Mouse (Mus musculus): ENCODE data around the gene Atp6v0a2.

Atp6v0a2 gene

DNA sequence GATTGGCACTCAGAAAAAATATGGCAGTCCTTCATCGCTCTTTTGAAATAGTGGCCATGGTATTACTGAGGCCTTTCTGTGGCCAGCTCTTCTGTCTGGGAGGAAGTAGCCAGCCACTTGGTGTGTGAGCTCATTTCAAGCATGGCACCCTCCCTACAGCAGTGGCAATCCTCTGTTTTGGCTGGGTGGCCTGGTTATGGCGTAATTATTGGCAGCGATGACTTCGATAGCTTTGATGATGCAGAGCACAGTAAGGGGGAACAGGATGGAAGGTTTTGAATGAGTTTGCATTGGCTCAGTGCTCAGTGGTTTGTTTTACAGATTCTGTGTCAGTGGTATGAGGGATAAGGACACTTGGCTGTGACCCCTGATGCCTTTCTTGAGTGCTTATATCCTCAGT lies 8.3 kb downstream of the Atp6v0a2 start:
- no peak for DNase-seq (ENCODE audit: low read depth, low spot score)

DNA sequence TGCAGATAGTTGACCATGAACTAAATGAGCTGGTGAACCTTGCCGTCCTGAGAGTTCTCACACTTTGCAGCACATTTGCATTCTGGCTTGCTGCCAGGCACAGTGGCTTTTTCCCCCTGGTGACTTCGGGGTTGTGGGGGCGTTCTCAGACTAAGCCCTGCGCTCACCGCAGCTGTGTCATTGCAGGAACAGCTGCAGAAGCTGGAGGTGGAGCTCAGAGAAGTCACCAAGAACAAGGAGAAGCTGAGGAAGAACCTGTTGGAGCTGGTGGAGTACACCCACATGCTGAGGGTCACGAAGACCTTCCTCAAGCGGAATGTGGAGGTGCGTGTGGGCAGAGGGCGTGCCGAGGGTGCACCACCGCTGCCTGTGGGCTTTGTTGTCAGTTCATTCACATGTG lies 8.9 kb downstream of the Atp6v0a2 start:
- peak; percentile 55 for DNase-seq (ENCODE audit: low read depth, low spot score)

DNA sequence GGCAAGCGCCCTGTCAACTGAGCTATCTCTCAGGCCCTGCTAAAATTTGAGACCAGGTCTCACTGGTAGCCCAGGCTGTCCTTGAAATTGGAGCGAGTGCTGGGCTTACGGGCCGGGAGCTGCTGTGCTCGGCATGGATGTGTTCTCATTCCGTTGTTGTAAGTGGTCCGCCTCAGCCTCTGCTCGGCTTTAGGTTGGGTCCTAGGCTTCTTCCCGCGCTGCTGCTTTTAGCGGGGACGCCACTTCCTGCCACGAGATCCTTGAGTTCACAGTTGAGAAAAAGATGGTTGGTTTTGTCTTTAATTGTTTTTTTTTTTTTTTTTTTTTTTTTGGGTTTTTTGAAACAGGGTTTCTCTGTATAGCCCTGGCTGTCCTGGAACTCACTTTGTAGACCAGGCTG lies 9.5 kb downstream of the Atp6v0a2 start:
- DNase-seq (ENCODE audit: low read depth, low spot score), result no peak

DNA sequence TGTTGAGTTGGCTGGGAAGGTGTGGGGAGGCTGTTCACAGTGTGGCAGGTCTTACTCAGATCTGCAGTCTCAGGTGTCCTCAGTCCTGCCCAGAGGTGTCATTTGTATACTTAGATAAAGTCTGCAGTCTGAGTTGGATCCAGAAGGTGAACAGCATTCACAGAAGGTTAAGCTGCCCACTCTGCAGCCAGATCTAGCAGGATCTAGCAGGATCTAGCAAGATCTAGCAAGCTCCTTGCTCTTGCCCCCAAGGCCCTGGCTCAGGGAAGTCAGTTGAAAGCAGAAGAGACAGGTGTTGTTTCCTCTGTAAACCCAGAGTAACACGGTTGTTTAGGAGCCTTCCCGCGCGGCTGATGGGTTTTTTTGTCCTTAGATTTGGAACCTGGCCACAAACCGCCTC lies 85.4 kb downstream of the Atp6v0a2 start:
- no peak for DNase-seq (ENCODE audit: low read depth, low spot score)

DNA sequence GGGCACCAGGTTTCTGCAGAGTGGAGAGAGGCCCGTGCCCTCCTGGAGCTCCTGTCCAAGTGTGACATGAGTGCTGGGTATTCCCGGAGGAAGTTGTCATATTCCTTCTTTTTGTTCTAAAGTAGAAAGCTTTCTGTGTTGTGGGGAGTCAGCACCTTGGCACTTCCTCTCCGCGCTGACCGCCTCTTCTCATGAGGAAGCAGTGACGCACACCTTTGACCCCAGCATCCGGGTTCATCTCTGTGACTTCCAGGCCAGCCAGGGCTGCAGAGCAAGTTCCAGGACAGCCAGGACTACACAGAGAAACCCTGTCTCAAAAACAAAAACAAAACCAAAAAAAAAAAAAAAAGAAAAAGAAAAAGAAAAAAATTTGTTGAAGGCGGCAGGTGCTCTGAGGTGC lies 86.8 kb downstream of the Atp6v0a2 start:
- DNase-seq (ENCODE audit: low read depth, low spot score), result no peak

DNA sequence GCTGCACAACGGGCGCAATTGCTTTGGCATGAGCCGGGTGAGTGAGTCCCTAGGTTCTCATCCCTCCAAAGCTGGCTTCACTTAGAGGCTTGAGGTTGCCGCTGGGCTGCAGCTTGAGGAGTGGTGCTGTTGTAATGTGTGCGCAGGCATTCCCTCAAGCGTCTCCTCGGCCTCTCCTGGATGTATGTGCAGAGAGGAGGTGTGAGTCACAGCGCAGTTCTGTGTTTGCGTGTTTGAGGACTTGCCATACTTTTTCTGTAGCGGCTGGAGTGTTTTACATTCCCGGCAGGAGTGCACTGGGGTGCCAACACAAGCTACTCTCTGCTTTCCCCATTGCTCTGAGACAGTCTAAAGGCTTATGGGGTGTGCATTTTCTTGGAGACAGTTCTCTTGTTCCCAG lies 89.6 kb downstream of the Atp6v0a2 start:
- peak; percentile 15 for DNase-seq (ENCODE audit: low read depth, low spot score)

DNA sequence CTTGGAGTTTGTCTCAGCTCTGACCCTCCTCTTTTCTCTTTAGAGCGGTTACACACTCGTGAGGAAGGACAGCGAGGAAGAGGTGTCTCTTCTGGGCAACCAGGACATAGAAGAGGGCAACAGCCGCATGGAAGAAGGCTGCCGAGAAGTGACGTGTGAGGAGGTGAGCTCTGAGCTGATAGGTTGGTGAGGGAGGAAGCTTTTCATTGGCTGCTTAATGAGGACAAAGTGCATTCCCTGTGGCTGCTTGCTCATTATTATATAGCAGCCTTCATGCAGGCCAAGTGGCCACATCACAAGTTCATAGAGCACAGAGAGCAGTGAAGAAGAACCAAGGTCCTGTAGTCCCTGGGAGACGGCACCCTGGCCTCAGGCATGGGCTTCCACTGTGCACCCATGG lies 90.0 kb downstream of the Atp6v0a2 start:
- DNase-seq (ENCODE audit: low read depth, low spot score), result no peak

DNA sequence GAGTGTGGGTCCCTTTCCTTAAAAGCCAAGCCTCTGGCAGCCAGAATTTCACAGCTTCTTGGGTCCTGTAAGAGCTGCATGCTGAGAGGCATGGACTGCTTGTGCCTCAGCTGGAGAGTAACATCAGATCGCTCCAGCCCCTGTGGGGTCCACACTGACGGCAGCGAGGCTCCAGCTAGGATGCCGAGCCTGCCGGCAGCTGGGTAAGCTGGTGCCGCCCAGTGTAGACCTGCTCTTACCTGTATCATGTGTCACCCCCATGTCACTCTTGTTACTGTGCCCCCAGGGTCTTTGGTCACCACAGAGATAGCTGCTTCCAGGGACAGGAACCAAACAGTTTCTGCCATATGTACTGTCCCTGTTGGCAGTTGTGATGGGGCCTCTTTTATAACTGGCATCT lies 94.7 kb downstream of the Atp6v0a2 start:
- DNase-seq (ENCODE audit: low read depth, low spot score), result no peak

DNA sequence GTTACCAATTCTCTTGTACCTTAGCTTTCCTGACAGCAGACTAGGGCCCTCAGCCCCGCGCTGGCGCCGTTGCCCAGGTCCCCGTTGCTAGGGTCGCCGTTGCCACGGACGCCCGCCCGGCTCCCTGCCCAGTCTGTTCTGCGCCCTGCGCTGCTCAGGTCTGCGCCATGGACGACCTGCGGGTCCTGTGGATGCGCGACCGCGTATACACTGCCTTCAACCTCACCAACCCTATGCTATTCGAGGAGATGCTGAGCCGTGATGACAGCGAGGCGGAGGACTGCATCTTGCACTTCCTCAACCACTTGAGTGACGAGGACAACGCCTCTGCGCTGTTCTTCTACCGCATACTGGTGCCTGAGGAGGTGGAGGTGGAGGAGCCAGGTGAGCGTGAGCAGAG lies 96.6 kb downstream of the Atp6v0a2 start, which contains the start of gene Dnah10:
Gene Dnah10 (plus strand): TSS at position 89 of the 400 bp plus-strand sequence.
- peak; percentile 27 for DNase-seq (ENCODE audit: low read depth, low spot score)

DNA sequence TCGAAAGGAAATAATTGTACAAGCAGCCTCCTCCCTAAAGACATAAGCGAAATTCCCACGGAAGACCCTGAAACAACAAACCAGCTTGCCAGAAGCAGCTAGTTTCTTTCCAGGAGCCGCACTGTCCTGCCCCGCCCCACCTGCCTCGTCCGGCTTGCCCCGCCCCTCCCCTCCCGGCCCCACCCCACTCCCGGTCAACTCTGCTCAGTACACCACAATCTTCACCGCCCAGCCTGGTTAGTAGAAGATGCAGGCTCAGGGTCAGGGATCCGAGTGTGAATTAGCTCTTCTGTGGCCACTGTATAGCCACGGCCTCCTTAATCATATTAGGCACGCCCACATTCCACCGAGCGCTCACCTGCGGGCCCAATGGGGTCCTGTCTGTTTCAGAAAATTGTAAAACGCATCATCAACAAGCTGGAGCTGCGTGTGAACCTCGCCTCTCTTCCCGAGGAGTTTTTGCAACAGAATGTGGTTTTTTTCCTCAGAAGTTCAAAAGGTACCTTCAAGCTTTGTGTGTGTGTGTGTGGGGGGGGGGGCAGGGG lies 101.4 kb downstream of the Atp6v0a2 start:
- DNase-seq (ENCODE audit: low read depth, low spot score), result no peak

DNA sequence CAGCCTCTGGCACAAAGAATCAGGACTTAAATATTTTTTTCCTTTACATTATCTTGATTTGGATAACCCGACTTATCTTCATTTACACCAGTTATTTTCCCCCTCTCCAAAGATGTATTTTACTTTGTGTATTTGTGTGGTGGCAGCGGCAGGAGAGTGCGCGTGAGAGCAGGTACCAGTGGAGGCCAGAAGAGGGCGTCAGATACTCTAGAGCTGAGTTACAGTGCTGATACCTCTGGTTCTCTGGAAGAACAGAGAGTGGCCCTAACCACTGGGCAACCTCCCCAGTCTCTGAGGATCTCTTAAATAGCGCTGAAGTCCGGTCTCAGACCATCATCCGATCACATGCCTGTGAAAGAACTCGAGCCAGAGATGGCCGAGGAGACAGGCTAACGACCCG lies 105.6 kb downstream of the Atp6v0a2 start:
- no peak for DNase-seq (ENCODE audit: low read depth, low spot score)

DNA sequence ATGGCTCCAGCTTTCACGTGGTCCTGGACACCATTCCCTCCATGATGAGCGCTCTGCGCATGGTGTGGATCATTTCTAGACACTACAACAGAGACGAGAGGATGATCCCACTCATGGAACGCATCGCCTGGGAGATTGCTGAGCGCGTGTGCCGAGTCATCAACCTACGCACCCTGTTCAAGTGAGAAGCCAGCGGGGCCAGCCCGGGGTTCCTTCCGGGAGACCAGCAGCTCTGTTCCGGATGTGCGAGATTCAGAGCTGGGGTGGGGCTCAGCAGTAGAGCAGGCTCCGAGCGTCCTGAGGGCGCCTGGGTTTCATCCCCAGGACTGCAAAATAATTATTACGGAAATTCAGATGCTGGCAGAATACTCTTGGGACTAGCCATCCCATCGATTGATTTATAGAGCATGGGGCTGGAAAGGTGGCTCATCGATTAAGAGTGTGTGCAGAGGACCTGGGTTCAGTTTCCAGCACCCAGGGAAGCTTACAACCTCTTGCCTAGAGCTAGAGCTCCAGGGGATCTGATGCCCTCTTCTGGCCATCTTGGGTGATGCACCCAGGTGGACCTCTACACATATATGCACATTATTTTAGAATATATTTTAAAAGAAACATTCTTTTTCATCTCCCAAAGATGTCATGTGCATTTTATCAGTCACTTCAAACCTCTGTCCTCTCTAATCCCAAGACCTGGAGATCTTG lies 113.7 kb downstream of the Atp6v0a2 start:
- no peak for DNase-seq (ENCODE audit: low read depth, low spot score)

DNA sequence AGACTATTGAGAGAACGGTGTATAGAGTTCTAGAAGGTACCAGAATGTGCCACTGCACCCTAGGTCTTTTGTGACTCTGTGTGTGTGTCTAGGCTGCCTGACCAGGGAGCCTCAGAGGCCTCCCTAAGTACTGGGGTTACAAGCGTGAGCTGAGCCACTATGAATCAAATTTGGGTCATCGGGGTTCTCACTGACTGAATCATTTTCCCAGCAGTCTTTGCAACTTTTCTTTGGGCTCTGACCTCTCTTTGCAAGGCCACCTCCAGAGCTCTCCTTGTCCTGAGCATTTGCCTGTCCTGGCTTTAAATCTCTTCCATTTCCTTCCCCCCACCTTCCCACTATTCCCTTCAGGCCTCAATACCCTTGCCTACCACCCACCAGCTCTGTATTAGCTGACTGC lies 115.5 kb downstream of the Atp6v0a2 start:
- no peak for DNase-seq (ENCODE audit: low read depth, low spot score)

DNA sequence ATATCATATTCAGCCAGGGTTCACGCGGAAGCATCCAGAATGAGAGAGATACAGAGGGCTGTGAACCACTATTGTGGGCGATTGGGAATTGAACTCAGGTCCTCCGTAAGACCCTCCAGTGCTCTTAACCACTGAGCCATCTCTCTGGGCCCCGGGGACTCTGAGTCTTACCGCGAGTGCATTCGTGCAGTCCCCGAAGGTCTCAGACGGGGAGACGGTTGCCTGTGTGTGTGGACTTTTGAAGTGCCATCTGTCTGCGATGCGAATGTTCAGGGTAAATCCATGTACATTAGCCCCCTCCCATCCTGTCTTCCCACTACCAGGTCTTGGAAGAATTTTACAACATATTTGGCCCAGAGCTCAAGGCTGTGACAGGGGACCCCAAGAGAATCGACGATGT lies 117.8 kb downstream of the Atp6v0a2 start:
- no peak for DNase-seq (ENCODE audit: low read depth, low spot score)

DNA sequence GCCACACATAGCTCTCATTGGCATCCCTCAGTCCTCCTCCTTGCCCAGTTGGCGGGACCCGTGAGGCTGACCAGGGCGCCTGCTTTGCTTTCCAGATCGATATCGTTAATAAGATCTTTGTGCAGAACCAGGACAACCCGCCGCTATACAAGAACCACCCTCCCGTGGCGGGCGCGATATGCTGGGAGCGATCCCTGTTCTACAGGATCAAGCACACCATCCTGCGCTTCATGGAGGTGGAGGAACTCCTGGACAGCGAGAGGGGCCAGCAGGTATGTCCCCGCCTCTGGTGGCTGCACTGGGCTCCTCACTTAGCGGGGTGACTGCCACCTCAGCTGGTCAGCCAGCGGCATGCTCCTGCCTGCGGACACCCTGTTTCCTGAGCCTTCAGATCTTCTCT lies 119.9 kb downstream of the Atp6v0a2 start:
- no peak for DNase-seq (ENCODE audit: low read depth, low spot score)

DNA sequence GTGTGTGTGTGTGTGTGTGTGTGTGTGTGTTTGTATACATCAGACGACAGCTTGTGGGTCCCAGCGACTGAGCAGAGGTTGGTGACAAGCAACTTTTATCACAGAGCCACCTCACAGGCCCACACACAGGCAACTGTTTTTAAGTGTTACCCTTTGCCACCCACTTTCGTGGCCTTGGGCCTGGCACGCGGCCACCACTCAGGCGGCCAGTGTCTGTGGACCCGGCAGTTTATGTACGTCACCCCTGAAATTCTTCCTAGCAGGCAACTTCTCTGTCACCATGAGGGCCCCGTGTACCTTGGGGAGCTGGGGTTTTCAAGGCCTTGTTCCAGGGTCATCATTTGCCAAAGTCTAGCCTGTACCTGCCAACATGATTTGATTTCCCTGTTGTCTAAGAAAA lies 123.3 kb downstream of the Atp6v0a2 start:
- DNase-seq (ENCODE audit: low read depth, low spot score), result no peak

DNA sequence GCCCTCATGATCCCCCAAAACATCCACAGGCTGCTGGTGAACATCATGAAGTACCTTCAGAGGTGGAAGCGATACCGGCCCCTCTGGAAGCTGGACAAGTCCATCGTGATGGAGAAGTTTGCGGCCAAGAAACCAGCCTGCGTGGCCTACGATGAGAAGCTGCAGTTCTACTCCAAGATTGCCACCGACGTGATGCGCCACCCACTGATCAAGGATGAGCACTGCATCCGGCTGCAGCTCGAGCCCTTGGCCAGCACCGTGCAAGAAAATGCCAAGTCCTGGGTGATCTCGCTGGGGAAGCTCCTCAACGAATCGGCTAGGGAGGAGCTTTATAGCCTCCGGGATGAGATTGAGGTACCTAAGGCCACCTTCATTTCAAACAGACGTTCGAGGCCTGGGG lies 132.6 kb downstream of the Atp6v0a2 start:
- no peak for DNase-seq (ENCODE audit: low read depth, low spot score)

DNA sequence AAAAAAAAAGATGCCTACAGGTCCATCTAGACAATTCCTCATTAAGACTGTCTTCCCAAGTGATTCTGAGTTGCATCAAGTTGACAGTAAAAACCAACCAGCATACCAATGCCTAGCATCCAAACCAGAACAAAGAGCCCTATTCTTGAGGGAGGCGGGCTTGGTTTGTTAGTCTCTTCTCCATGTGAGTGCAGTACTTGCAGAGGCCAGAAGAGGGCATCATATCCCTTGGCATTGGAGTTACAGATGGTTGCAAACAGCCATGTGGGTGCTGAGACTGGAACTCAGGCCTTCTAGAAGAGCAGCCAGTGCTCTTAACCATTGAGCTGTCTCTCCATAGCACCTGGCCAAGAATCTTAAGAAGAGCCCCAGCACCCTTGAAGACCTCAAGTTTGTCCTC lies 133.4 kb downstream of the Atp6v0a2 start:
- no peak for DNase-seq (ENCODE audit: low read depth, low spot score)
